ENCODE assay signal across 24 mouse cellular contexts in the genomic region with DNA sequence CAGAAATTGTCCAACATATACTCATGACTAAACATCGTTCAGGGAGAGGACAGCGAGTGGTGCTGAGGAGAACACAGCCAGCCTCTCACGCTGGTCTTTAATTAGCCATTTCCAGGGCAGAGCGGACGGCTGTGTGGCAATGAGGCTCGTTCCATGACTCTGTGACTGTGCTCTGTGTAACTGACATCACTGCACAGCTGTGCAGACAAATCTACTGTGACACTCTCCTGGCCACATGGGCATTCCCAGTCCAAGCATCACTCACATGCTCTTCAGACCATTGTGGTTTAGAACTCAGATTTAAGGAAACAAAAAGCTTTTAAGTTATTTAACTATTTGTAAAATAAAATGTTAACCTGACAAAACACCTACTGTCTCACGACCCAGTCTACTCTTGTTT.
DNase-seq lines count a peak whose midpoint lies in the region; ATAC-seq and TF ChIP-seq lines count a peak whose summit lies in the region.
"Had no signal": no experiment of that assay in that cellular context is flagged by ENCODE, and none has a peak within 500 bp of the region (broad histone marks: within the 10 kb centered on the region; RNA-seq: fewer than 3 reads in every experiment).

No protein-coding gene starts in this region.

- no peaks in the 10 kb centered on the region for H3K27me3 ChIP-seq in embryonic facial prominence, embryonic 14.5 days (replicated peaks; ENCODE audit: control insufficient read depth, insufficient read depth, low read length)
- H3K27me3 ChIP-seq in embryonic facial prominence, embryonic 10.5 days (replicated peaks; ENCODE audit: low read depth, poor library complexity, severe bottlenecking), result no peaks in the 10 kb centered on the region
- no peaks in the 10 kb centered on the region for H3K27me3 ChIP-seq in midbrain, embryonic 11.5 days (ENCODE audit: control insufficient read depth, insufficient read depth, low read length)
- H3K27me3 ChIP-seq in midbrain, embryonic 14.5 days (ENCODE audit: control insufficient read depth, insufficient read depth, low read length), result no peaks in the 10 kb centered on the region
- H3K27me3 ChIP-seq in myocyte (ENCODE audit: control insufficient read depth, insufficient read depth, insufficient read length), result no peaks in the 10 kb centered on the region
- H3K27me3 ChIP-seq: CH12.LX; embryonic facial prominence, embryonic 15.5 days; heart, embryonic 15.5 days; Patski had no signal

- peak; percentile 85 for ATAC-seq in embryonic facial prominence, embryonic 14.5 days (ENCODE audit: low read depth)
- ATAC-seq in midbrain, embryonic 11.5 days (ENCODE audit: low FRiP score), result no peak
- no peak for ATAC-seq in midbrain, embryonic 14.5 days (ENCODE audit: low FRiP score, low TSS enrichment)
- ATAC-seq: activated CD4-positive, CD25-positive, alpha-beta regulatory T cell, adult 4 months; forebrain, embryonic 14.5 days; Patski had no signal

- H3K9ac ChIP-seq in embryonic facial prominence, embryonic 14.5 days (ENCODE audit: low read depth, low read length), result no peak overlapping the region
- no peak overlapping the region for H3K9ac ChIP-seq in midbrain, embryonic 11.5 days (ENCODE audit: low read length)
- no peak overlapping the region for H3K9ac ChIP-seq in midbrain, embryonic 14.5 days (replicated peaks; ENCODE audit: low read length)
- H3K9ac ChIP-seq: embryonic facial prominence, embryonic 15.5 days; heart, embryonic 15.5 days; hindbrain, embryonic 14.5 days had no signal

- peaks cover 10% of the 10 kb centered on the region; the same call in 1 of the 2 replicates for H3K36me3 ChIP-seq in embryonic facial prominence, embryonic 14.5 days (ENCODE audit: control insufficient read depth, insufficient read depth, low read length)
- H3K36me3 ChIP-seq in embryonic facial prominence, embryonic 10.5 days (replicated peaks), result 0 out of 2 replicates have a peak, but pooled peaks cover 10% of the 10 kb centered on the region
- H3K36me3 ChIP-seq in midbrain, embryonic 11.5 days (ENCODE audit: control insufficient read depth, insufficient read depth, low read length), result no peaks in the 10 kb centered on the region
- no peaks in the 10 kb centered on the region for H3K36me3 ChIP-seq in midbrain, embryonic 14.5 days (ENCODE audit: control insufficient read depth, insufficient read depth, low read length)
- H3K36me3 ChIP-seq in myocyte (ENCODE audit: control insufficient read depth, insufficient read depth), result no peaks in the 10 kb centered on the region
- H3K36me3 ChIP-seq: embryonic facial prominence, embryonic 15.5 days; heart, embryonic 15.5 days had no signal

- no peak overlapping the region for H3K4me2 ChIP-seq in embryonic facial prominence, embryonic 14.5 days (ENCODE audit: low read depth, low read length)
- H3K4me2 ChIP-seq in midbrain, embryonic 11.5 days, result no peak overlapping the region
- no peak overlapping the region for H3K4me2 ChIP-seq in midbrain, embryonic 14.5 days (ENCODE audit: low read length)
- H3K4me2 ChIP-seq in myocyte (ENCODE audit: low read depth), result peak overlapping the region; percentile 46
- H3K4me2 ChIP-seq: embryonic facial prominence, embryonic 15.5 days; heart, embryonic 15.5 days; hindbrain, embryonic 14.5 days had no signal

- H3K9me3 ChIP-seq in embryonic facial prominence, embryonic 14.5 days (ENCODE audit: control insufficient read depth, low read length), result peaks cover 8% of the 10 kb centered on the region; the same call in 1 of the 2 replicates
- peaks cover 9% of the 10 kb centered on the region; the same call in 1 of the 2 replicates for H3K9me3 ChIP-seq in embryonic facial prominence, embryonic 10.5 days
- no peaks in the 10 kb centered on the region for H3K9me3 ChIP-seq in midbrain, embryonic 11.5 days (ENCODE audit: control insufficient read depth, low read length)
- H3K9me3 ChIP-seq in midbrain, embryonic 14.5 days (ENCODE audit: control insufficient read depth, low read length), result no peaks in the 10 kb centered on the region
- H3K9me3 ChIP-seq: embryonic facial prominence, embryonic 15.5 days; heart, embryonic 15.5 days; hindbrain, embryonic 10.5 days had no signal

- H3K27ac ChIP-seq in embryonic facial prominence, embryonic 14.5 days (replicated peaks; ENCODE audit: low read depth, low read length), result no peak overlapping the region
- no peak overlapping the region for H3K27ac ChIP-seq in embryonic facial prominence, embryonic 10.5 days (replicated peaks)
- H3K27ac ChIP-seq in midbrain, embryonic 11.5 days (ENCODE audit: low read depth, low read length), result no peak overlapping the region
- no peak overlapping the region for H3K27ac ChIP-seq in midbrain, embryonic 14.5 days (replicated peaks; ENCODE audit: low read depth, low read length)
- H3K27ac ChIP-seq: embryonic facial prominence, embryonic 15.5 days; forebrain, embryonic 10.5 days; heart, embryonic 10.5 days; heart, embryonic 15.5 days; hindbrain, embryonic 10.5 days; hindbrain, embryonic 14.5 days had no signal

- peaks cover 18% of the 10 kb centered on the region for H3K79me2 ChIP-seq in myocyte (ENCODE audit: control insufficient read depth, insufficient read depth)

- no peak overlapping the region for H3ac ChIP-seq in myocyte (ENCODE audit: control insufficient read depth, insufficient read length)

- no peak overlapping the region for H3K4me3 ChIP-seq in embryonic facial prominence, embryonic 14.5 days (ENCODE audit: low read depth, low read length)
- no peak overlapping the region for H3K4me3 ChIP-seq in embryonic facial prominence, embryonic 10.5 days
- no peak overlapping the region for H3K4me3 ChIP-seq in midbrain, embryonic 11.5 days (ENCODE audit: low read depth, low read length)
- no peak overlapping the region for H3K4me3 ChIP-seq in midbrain, embryonic 14.5 days (replicated peaks; ENCODE audit: low read depth, low read length)
- H3K4me3 ChIP-seq in myocyte, result no peak overlapping the region
- H3K4me3 ChIP-seq: embryonic facial prominence, embryonic 15.5 days; erythroblast, embryonic 14.5 days; forebrain, embryonic 10.5 days; heart, embryonic 10.5 days; heart, embryonic 15.5 days; hindbrain, embryonic 10.5 days had no signal

- TF ChIP-seq POLR2A in myocyte (IDR thresholded peaks at IDR 0.05; ENCODE audit: insufficient read length, low read depth), result no peak

- peak; percentile 61 for DNase-seq in embryonic facial prominence, embryonic 14.5 days (ENCODE audit: low spot score)
- no peak for DNase-seq in embryonic facial prominence, embryonic 10.5 days (ENCODE audit: low spot score)
- DNase-seq in midbrain, embryonic 11.5 days (ENCODE audit: low spot score, missing footprints), result peak; percentile 37
- no peak for DNase-seq in midbrain, embryonic 14.5 days
- DNase-seq in ovary, postnatal 36 days (ENCODE audit: low spot score), result no peak
- DNase-seq in B cell, adult 2 months, result no peak
- DNase-seq: adrenal gland, postnatal 14 days; cerebellum, adult 11-12 months; cerebellum, adult 9-11 months; cerebellum, postnatal 36 days; gastrocnemius, postnatal 36 days; heart, adult 18-20 months had no signal

- WGBS in embryonic facial prominence, embryonic 14.5 days, result 52% methylated on average over 7 of the region's 7 CpGs
- 71% methylated on average over 7 of the region's 7 CpGs for WGBS in embryonic facial prominence, embryonic 10.5 days
- 86% methylated on average over 7 of the region's 7 CpGs for WGBS in midbrain, embryonic 11.5 days
- WGBS in midbrain, embryonic 14.5 days, result 65% methylated on average over 7 of the region's 7 CpGs

- H3K4me1 ChIP-seq in embryonic facial prominence, embryonic 14.5 days (ENCODE audit: control insufficient read depth, insufficient read depth, low read length), result peaks cover 14% of the 10 kb centered on the region
- H3K4me1 ChIP-seq in embryonic facial prominence, embryonic 10.5 days, result peaks cover 21% of the 10 kb centered on the region
- peaks cover 7% of the 10 kb centered on the region for H3K4me1 ChIP-seq in midbrain, embryonic 11.5 days (ENCODE audit: control insufficient read depth, insufficient read depth, low read length)
- no peaks in the 10 kb centered on the region for H3K4me1 ChIP-seq in midbrain, embryonic 14.5 days (ENCODE audit: control insufficient read depth, insufficient read depth, low read length)

TF ChIP-seq in myocyte, 11 proteins besides CTCF, POLR2A, EP300 and RAD21:
- TF ChIP-seq SRF (IDR thresholded peaks at IDR 0.05; ENCODE audit: control insufficient read depth, insufficient read length, low read depth) (no peak), MYOG (IDR thresholded peaks at IDR 0.05; ENCODE audit: control insufficient read depth in 1 of 3, insufficient read depth in 1 of 3, insufficient read length in 2 of 3, low read depth in 2 of 3) (peak; percentile 45 to 78 (median 57)), MAX (IDR thresholded peaks at IDR 0.05; ENCODE audit: low read depth) (no peak), POLR2AphosphoS2 (IDR thresholded peaks at IDR 0.05; ENCODE audit: insufficient read length, low read depth) (no peak), MYOD1 (IDR thresholded peaks at IDR 0.05; ENCODE audit: control insufficient read depth in 1 of 3, insufficient read length in 2 of 3, low read depth in 2 of 3) (peak; percentile 93 to 99 (median 98)), REST (IDR thresholded peaks at IDR 0.05; ENCODE audit: insufficient read depth, insufficient read length) (no peak), TCF12 (IDR thresholded peaks at IDR 0.05; ENCODE audit: insufficient read depth, poor library complexity, severe bottlenecking) (peak; percentile 24), CEBPB (IDR thresholded peaks at IDR 0.05; ENCODE audit: insufficient read depth, poor library complexity, severe bottlenecking) (peak; percentile 30; the same call in 1 of the 2 replicates), TCF3 (IDR thresholded peaks at IDR 0.05; ENCODE audit: insufficient read length, low read depth) (peak; percentile 69), USF1 (IDR thresholded peaks at IDR 0.05; ENCODE audit: low read depth) (peak; percentile 50), E2F4 (IDR thresholded peaks at IDR 0.05; ENCODE audit: insufficient read depth) (no peak)

Comparison
In these comparisons a context has a peak if more than half of its experiments do, and no peak if none do; other contexts are left out.
1. DNase-seq: peak in embryonic facial prominence, embryonic 14.5 days (single experiment) and midbrain, embryonic 11.5 days (single experiment); none in embryonic facial prominence, embryonic 10.5 days (single experiment), midbrain, embryonic 14.5 days (single experiment), ovary, postnatal 36 days (single experiment) and B cell, adult 2 months (0 of 2).